Mouse (Mus musculus) c-Kit-positive CD71-positive TER-119-negative erythroid progenitor cells, embryonic 14.5 days (primary cell): ENCODE results near the gene Nrxn3.

Source experiments
- DNase-seq: peaks from one replicate; pipeline ENCODE4 v3.0.0-alpha.2; 2013; ENCODE audit warnings: low read depth

The Nrxn3 gene

DNA sequence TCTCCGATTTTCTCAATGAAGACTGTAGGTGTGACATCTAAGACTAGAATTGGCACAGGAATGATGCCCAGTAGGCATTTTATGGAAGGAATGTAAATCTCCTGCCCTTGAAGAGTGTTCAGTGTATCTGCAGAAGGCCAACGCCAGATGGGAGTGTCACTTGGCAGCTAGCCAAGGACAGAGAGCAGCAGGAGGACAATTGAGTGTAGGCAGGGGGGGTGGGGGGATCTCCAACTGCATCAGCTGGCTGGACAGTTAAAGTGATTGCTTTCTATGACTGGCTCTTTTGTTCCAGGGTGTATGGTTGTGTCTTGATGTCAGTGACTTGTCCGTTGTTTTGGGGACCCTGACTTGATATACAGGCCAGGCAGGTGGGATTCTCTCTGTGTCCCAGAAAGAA, 326.6 kb downstream of the Nrxn3 start:
- no peak for DNase-seq

DNA sequence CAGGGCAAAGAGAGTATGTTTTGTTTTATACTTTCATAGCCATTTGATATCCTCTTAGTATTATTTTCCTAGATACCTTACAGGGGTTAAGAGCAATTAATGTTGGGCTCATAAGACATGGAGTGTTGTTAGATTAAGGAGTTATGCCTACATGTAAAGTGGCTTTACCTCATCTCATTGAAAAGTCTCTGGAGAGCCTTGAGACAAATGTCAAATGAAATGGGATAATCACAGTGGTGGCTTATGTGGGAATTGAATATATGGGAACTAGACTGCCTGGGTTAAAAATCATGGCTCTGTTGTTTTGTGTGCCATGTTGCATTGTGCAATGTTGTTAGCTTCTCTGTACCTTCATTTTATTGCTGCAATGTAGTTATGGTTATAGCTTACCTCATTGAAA, 327.0 kb downstream of the Nrxn3 start:
- DNase-seq = no peak

DNA sequence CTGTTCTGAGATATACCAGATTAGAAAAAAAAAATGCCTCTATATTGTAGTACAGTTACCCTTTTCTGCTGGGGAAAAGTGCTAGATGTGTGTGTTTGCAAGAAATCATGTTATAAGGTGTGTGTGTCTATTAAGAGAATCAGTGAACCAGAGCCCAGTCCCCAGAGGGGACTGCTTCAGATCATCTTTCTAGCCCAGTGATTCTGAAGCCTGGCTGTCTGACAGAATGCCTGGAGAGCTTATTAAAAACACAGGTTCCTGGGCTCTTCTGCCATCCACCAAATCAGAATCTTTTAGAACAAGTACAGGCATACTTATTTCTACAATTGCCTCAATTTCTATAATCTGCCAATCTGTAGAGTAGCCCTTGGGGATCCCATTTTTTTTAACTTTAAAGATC, 349.8 kb downstream of the Nrxn3 start:
- DNase-seq = no peak

DNA sequence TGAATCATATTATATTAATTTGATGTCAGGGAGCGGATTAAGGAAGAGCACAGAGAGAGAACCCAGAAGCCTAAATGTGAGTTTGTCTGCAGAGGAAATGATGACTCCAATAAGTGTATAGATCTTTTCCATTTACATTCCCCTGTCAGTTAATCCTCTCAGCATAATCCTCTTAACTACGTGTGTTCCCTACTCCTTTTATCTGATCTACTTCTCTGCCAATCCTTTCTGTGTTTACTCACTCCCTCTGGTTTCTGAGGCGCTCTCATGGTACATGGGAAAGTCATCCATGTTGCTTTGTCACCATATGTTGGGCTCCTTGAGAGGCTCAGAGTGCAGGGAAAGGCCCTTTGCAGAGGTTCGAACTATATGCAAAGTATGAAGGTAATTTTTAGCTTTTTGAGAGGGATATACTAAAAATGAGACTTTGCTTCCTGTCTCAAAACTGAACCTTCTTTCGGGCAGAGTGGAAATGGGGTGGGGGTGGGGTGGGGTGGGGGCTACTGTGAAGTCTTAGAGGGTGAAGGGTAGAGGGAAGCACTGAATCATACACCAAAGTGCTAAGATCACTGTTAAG, 350.6 kb downstream of the Nrxn3 start:
- DNase-seq = no peak

DNA sequence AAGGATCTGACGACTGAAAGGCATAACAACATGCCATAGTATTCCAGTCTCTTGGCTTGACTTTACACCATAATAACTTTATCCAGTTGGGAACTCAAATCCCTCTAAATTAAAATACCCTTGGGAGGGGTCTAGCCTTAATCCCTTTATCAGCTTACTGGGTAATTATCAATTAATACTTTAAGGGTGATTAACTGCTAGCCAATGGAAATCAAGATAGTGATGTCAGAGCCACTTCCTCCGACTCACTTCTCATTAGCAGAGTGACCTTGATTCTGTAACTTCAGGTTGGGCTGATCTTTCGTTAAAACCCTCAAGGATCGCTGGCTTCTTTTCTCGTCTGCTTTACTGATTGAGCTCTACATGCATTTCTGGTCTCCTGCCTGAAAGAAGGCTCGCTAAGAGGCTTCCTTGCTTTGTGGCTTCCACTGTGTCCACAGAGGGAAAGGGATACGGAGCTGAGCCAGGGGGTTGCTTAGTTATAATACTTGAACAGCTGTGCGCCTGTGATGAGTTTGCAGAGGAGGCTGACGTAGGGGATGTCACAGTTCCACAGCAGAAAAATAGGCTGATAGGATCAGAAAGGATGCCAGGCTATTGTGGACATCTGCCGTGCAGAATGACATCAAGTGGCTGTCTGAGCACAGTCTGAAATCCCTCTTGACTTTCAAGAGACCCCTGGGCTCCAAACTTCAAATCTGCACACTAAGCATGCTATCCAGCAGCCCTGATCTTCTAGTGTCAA, 352.0 kb downstream of the Nrxn3 start:
- no peak for DNase-seq

DNA sequence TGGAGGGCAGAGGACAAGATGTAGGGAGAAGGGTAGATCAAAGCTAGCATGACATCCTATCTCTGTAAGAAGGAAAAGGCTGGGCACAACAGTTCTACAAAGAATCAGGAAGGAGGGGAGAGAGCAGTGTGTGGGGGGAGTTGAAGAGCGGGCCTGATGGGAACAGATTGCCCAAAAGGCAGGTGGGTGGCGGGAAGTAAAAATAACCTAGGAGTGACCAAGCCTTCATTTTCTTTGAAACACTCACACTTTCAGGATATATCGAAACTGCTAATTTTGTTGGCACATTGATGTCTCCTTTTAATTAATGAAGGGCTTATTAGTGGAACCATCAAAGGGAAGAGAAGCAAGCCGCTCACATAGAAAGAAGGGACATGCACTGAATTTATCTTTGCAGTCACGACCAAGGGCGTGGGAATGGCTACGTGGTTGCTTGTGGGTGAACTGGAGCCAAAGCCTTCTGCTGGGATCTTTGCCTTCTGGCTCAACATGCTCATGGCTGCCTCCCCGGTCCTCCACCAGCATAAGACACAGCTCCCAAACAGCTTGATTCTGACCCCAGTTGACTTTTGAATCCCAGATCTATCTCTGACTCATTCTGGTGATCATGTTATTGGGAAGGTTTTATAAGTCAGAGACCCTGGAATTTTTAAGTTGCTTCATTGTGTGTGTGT, 371.3 kb downstream of the Nrxn3 start:
- no peak for DNase-seq

DNA sequence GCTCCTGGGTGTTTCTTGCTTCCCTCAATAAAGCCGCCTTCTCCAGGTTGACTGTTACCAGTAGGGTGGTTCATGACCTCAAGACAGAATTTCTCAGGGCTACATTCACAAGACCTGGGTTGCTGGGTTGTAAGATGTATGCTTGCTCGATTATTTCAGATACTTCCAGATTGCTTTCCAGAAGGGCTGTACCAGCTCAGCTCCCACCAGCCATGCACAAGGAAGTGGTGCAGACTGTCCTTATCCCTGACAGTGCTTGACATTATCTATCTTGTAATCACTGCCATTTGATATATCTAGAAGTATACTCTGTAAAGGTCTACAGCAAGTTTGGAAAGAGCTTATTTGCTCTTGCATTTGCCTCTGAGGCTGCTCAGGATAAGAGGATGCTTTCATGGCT, 374.9 kb downstream of the Nrxn3 start:
- DNase-seq = no peak

DNA sequence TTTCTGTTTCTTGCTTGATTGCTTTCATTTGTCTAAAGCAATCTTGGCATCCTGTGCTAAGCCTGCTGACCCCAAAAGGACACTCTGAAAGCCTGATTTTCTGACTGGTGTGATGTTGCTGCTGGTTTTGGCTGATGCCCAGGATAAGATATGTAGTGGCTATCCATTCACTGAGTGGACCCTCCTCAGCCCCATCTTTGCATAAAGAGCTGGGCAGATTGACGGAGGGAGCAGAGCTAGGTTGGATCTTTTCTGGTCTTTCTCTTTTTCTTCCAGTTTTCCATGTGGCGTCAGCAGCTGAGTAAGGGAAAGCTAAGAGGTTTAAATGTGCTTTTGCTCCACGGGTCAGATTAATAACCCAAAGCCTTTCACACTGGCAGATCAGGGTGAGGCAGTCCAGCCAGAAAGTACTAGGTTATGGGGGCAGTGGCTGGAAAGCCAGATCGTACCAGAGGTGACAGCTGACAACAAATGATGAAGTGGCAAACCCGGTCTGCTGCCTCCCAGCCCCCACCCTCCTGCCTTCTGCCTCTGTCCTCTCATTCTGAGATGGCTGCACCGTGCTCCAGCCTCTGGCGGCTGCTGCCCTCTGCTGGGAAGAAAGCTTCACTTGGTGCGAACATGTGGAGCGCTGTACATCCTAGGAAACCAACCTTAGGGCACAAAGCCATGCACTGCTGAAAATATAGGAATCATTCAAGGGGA, 383.5 kb downstream of the Nrxn3 start:
- peak; percentile 0 for DNase-seq

DNA sequence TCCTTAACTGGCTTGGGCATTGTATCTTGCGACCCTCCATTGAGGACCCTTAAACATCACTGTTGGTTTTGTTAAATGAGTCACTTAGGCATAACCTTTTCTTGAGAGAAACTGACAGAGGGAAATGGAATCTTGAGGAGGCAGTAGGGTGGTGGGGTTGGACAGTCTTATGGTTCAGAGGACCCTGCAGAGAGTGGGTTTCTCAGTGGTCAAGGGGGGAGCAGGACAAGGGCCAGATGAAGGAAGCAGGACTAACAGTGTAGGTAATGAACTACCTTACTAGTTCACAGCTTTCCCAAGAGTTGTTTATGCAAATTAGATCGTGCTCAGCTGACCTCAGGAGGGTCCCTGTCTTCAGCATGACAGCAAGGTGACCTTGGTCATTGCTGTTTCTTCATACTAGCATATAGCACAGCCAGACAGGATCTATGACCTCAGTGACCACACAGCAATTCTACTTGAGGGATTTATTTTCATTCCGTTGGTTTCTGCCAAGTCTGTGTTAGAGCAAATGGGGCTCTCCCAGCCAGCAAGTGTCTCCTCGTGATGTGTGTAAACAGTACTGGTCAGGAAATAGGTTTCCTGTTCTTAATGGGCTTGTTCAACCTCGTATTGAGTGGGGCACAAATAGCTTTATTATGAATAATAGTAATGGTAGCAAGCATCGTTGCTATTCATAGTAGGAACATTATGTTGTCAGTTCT, 384.4 kb downstream of the Nrxn3 start:
- DNase-seq = no peak

DNA sequence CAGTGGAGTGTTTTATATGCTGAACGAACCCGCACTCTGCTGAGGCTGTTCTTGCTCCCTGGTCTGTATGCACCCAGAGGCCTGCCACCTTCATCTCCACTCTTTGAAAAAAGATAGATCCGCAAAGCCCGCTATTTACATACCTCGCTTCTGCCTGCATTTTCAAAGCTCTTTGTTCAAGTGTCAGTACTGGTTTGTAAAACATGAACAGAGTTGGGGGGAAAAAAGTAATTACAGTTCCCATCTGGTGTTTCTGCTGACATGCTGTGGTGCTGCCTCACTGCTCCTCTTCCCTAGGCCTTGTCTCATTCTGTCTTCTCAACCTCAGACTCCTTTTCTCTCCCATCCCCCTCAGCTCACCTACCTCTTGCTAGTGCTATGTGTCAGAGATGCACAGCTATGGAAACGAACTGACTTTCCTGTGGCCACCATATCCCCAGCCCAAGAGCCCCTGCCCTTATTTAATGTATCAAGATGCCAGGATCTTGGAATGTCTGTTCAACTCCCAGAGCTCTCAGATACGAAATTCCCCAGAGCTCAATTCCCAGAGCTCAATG, 387.2 kb downstream of the Nrxn3 start:
- DNase-seq = no peak

DNA sequence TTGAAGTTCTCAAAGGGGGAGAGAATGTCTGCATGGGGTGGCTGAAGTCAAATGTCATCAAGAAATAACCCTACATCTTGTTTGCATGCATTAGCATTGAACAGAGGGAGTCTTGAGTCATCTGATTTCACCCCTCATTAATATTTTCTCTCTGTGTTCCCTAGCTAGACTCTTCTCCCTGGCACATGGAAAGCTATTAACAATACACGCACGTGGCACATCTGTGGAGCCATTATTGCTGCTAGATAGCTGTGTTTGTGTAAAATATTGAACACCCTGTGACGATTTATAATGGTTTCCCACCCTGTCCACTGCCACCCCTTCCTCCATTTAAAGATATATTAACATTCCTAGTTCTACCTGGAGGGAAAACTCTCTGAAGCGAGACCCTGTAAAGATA, 405.9 kb downstream of the Nrxn3 start:
- no peak for DNase-seq

DNA sequence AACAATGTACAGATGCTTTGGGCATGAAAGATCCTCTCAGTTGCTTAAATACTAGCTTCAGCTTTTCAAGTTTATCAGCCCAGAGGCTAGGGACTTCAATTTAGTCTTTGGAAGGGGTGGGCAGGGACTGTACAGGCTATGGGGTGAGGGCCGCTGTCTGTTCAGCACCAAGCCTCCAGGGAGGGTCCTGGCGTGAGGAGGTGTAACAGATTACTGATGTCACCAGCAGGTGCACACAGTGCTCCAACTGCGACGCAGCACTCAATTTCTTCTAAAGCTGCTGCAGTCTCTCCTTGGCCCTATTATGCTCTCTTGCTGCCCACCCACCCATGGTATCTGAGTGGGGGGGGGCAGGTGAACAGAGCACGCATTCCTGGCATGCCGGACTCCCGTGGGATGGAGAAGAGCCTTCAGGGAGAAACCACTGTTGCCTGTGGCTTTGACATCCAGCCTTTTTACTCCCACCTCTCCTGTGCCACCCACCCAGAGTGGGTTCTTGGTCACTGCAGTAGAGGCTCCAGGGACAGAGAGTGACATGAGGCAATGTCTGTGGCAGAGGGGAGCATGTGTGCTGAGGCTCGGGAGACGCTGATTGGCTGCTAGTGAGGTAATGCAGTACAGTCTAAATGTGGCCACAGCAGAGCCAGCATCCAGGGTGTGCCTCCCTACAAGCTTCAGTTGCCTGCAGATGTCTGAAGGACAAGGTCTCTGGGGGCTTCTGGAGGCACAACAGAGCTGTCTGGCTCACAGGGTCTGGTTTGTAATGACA, 406.6 kb downstream of the Nrxn3 start:
- no peak for DNase-seq

DNA sequence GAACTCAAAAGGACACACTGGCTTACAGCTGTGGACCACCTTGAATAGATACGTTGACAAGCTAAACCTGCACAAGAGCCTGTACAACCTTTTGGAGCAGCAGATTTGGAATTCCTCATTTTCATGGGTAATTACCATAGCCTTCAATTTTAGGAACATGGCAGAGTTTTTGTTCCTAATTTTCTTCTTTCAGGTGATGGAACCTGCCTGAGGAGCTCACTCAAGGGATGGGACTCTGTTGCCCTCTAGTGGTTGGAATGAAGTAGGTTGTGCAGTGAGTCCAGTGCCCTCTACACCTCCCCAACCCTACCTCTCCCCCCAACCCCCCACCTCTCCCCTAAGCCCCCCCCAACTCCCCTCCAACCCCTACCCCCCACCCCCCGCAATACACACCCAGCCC, 411.7 kb downstream of the Nrxn3 start:
- peak; percentile 13 for DNase-seq

DNA sequence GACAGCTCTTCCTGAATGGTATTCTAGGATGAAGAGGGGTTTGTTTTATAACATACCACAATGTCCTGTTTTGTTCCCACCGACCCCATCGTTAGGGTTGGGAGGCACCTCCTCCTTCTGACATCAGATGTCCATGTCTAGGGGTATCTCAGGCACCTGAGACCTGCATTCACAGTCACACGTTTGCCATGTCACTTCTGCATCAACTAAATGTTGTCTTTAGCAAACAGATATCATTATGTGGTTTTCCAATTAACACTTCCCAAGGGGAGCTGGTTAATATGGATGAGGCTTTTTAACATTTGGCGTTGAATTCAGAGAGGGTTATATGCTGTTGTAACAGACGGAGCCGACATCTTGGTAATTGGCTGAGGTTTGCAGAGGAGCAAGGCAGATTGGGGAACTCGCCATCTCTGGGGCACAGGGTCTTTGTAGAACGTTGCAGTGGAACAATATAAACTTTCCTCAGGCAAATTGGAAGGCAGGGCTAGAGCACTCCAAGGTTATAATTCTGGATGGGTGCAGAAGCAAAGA, 412.2 kb downstream of the Nrxn3 start:
- DNase-seq = no peak

DNA sequence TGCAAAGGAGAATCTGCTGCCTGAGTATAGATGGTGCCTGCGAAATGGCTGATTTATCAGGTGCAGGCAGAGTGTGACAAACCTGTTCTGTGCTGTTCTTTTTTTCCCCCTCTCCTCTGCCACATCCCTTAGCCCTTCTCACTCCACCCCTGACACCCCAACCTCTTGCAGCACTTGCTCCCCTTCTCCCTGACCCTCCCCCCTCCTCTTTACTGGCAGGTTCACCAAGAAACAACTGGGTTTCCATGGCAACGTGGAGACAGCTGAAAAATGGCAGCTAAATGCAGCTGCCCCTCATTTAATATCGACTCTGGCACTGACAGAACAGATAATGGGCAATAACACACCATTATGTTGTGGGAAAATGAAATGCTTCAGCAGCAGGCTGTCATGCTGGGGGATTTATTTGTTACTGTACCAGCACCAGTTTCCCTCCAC, 426.3 kb downstream of the Nrxn3 start:
- no peak for DNase-seq

DNA sequence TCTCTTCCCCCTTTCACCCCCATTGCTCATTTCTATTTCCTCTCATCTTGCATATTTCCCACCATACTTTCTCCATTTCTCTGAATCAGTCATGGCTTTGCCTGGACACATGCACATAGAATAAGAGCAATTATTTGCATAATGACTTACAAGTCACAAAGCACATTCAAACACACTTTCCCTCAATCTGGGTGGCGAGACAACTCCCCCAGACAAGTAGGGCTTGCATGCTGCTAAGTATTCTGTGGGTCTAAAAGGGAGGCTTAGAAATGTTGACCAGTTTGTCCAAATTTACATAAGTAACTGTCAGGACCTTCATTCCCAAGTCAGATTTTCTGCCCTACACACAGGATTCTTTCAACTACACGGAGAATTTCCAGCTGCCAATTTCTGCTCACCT, 426.8 kb downstream of the Nrxn3 start:
- DNase-seq = no peak

DNA sequence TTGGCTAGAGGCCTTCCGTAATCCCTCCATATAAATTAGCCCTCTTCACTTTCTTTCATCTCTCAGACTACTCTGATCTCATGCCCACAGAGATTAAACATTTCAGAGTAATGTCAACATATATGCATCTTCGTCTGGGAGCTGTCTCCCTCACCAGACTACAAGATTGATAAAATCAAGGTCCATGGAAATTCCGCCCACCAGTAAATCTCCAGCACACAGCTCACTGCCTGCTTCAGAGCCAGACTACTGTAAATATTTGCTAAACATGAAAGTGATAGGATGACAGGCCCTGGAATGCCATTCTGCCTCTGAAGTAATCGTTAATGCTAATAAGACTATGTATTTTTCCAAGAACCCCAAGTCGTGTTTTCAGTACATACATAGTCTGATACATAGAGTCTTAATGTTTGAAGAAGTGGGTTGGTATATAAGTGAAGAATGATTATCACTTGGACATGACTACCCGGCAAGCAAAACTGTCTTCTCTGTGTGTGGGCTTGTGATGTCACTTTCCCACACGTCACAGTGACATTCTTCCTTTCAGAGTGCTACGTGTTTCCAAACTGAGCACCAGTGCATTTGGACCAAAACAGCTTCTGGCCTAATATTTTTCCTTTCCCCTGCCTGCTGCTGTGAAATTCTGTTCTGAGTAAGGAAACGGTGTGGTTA, 433.5 kb downstream of the Nrxn3 start:
- no peak for DNase-seq

DNA sequence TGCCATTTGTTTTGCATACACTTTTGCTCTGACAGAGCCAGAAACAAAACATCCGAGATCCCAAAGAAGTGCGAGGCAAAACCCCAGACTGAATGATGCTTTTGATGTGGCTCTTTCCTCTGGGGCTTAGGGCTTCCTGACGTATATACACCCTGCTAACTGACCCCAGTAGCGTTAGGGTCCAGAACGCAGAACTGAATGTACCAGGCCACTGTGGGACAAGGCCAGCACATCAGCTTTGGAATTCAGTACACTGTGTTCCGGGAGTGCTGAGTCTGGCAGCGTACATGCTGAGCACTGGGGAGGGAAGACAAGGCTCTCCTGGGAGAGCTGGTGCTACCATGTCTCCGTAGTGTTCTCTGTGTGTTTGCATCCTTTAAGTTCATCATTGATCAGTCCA, 436.7 kb downstream of the Nrxn3 start:
- DNase-seq = no peak

DNA sequence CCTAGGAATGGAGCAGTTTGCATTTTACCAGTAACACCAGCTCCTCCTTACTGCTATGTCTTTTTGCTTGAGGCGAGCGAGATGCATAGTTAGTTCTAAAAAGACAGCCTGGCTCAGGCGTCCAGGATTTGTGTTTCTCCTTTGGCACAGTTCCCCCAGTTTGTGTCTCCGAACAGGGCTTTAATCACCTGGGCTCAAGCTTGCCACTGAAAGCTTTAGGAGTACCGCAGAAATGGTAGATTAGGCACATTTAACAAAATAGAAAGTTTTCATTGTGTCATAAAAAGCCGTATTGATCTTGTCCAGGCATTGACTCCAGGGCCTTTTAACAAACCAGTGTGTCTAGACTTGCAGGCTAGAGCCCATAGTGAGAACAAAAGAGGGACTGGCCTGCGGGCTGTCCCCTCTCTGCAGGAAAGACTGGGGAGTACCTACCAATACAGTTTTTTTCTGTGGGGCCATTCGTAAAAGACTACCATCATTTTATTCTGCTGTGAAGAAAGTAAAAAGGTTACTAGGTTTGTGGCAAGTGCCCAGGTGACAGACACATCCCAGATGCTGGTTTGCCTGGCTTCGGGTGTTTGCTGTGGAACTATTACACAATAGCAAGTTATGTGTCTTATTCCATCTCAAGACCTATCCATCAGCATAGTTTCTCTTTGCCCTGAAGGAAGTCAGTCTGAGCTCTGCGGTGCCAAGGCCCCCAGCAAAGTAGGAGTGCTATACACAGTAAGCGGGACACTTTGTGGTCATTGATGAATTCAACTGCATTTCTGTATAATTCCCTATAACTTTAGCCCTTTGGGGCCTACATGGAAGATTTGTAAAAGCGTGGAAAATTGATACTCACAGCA, 451.9 kb downstream of the Nrxn3 start:
- DNase-seq = no peak
